Comparison of ENCODE assay signal across 1 mouse cellular context in genomic region chr9:92191295-92191694, GRCm38 (mm10).
A peak's percentile ranks its signal among the peaks of the same experiment; 100 is the strongest.
TF ChIP-seq lines count a peak whose summit lies in the region.

No protein-coding gene starts in this region.

TF ChIP-seq in CH12.LX, 34 proteins besides CTCF, POLR2A, EP300 and RAD21:
- TF ChIP-seq CHD2 (IDR thresholded peaks at IDR 0.05; ENCODE audit: low read length), result no peak
- peak; percentile 28; the same call in 1 of the 2 replicates for TF ChIP-seq SMC3 (IDR thresholded peaks at IDR 0.05; ENCODE audit: low read depth, low read length)
- peak; percentile 87 for TF ChIP-seq BHLHE40 (IDR thresholded peaks at IDR 0.05; ENCODE audit: low read depth, low read length)
- no peak for TF ChIP-seq GABPA (IDR thresholded peaks at IDR 0.05; ENCODE audit: insufficient replicate concordance, low read depth, low read length)
- TF ChIP-seq USF1 (IDR thresholded peaks at IDR 0.05; ENCODE audit: low read depth, low read length), result peak; percentile 91
- TF ChIP-seq MAX (IDR thresholded peaks at IDR 0.05; ENCODE audit: low read length), result peak; percentile 69
- 0 out of 2 replicates have a peak, but pooled peaks have one; percentile 8 for TF ChIP-seq JUND (conservative IDR thresholded peaks at IDR 0.05; ENCODE audit: low read depth, low read length)
- TF ChIP-seq USF2 (conservative IDR thresholded peaks at IDR 0.05; ENCODE audit: low read depth, low read length), result peak; percentile 95
